Mouse (Mus musculus): Measurements from ENCODE around the gene Atp6v1g1. TPM values are rescaled to one million over a fixed set of nuclear protein-coding genes. Genes with fewer than 3 reads are reported as not detected.

Atp6v1g1 gene
- polyA plus RNA-seq, 1 experiment from 2014 or later, result 429 TPM

- Histone ChIP-seq H3K9me3 (no peaks in the 10 kb centered on the region), H3K4me2 (replicated peaks) (no peak overlapping the region), H3K4me1 (peaks cover 20% of the 10 kb centered on the region), H3K9ac (no peak overlapping the region), H3K4me3 (no peak overlapping the region), H3K36me3 (no peaks in the 10 kb centered on the region), H3K27me3 (replicated peaks) (no peaks in the 10 kb centered on the region), H3K27ac (no peak overlapping the region)
- WGBS, result 86% methylated on average over 4 of the region's 4 CpGs
- ATAC-seq (ENCODE audit: low FRiP score, low read depth), result no peak
Measured at GRCm38 (mm10) chr4:63562742-63563141, 18.2 kb downstream of the Atp6v1g1 start.

GRCm38 (mm10) chr4:63567712-63568390 lies 23.3 kb downstream of the Atp6v1g1 start:
- Histone ChIP-seq H3K27me3 (replicated peaks) (no peaks in the 10 kb centered on the region), H3K36me3 (no peaks in the 10 kb centered on the region), H3K9ac (no peak overlapping the region), H3K9me3 (no peaks in the 10 kb centered on the region), H3K4me2 (replicated peaks) (no peak overlapping the region), H3K4me3 (no peak overlapping the region), H3K27ac (no peak overlapping the region), H3K4me1 (0 out of 2 replicates have a peak, but pooled peaks cover 2% of the 10 kb centered on the region)
- no peak for ATAC-seq (ENCODE audit: low FRiP score, low read depth)
- WGBS, result 90% methylated on average over 9 of the region's 10 CpGs

GRCm38 (mm10) chr4:63569322-63569721 lies 24.8 kb downstream of the Atp6v1g1 start:
- Histone ChIP-seq H3K4me1 (0 out of 2 replicates have a peak, but pooled peaks cover 2% of the 10 kb centered on the region), H3K4me2 (replicated peaks) (no peak overlapping the region), H3K27me3 (replicated peaks) (no peaks in the 10 kb centered on the region), H3K36me3 (no peaks in the 10 kb centered on the region), H3K27ac (no peak overlapping the region), H3K4me3 (no peak overlapping the region), H3K9me3 (no peaks in the 10 kb centered on the region), H3K9ac (no peak overlapping the region)
- no peak for ATAC-seq (ENCODE audit: low FRiP score, low read depth)
- WGBS, result 84% methylated on average over 8 of the region's 8 CpGs

GRCm38 (mm10) chr4:63570208-63570781 lies 25.7 kb downstream of the Atp6v1g1 start:
- H3K4me1 ChIP-seq, result 0 out of 2 replicates have a peak, but pooled peaks cover 2% of the 10 kb centered on the region
- 40% methylated on average over 7 of the region's 7 CpGs for WGBS
- no peak overlapping the region for H3K4me2 ChIP-seq (replicated peaks)
- H3K27ac ChIP-seq, result no peak overlapping the region
- no peak for ATAC-seq (ENCODE audit: low FRiP score, low read depth)
- H3K4me3 ChIP-seq, result no peak overlapping the region
- no peaks in the 10 kb centered on the region for H3K27me3 ChIP-seq (replicated peaks)
- no peaks in the 10 kb centered on the region for H3K9me3 ChIP-seq
- H3K9ac ChIP-seq, result no peak overlapping the region
- no peaks in the 10 kb centered on the region for H3K36me3 ChIP-seq

- 94% methylated on average over 5 of the region's 5 CpGs for WGBS
- H3K4me2 ChIP-seq (replicated peaks), result no peak overlapping the region
- no peak for ATAC-seq (ENCODE audit: low FRiP score, low read depth)
- no peaks in the 10 kb centered on the region for H3K36me3 ChIP-seq
- H3K4me1 ChIP-seq, result 0 out of 2 replicates have a peak, but pooled peaks cover 2% of the 10 kb centered on the region
- no peak overlapping the region for H3K4me3 ChIP-seq
- no peak overlapping the region for H3K9ac ChIP-seq
- H3K27me3 ChIP-seq (replicated peaks), result no peaks in the 10 kb centered on the region
- H3K9me3 ChIP-seq, result no peaks in the 10 kb centered on the region
- no peak overlapping the region for H3K27ac ChIP-seq
Measured at GRCm38 (mm10) chr4:63572621-63573020, 28.0 kb downstream of the Atp6v1g1 start.

- H3K27ac ChIP-seq, result no peak overlapping the region
- H3K4me1 ChIP-seq, result peaks cover 8% of the 10 kb centered on the region
- no peak overlapping the region for H3K4me3 ChIP-seq
- no peak overlapping the region for H3K9ac ChIP-seq
- no peaks in the 10 kb centered on the region for H3K9me3 ChIP-seq
- 0 out of 2 replicates have a peak, but pooled peaks have one; percentile 49 for ATAC-seq (ENCODE audit: low FRiP score, low read depth)
- no peaks in the 10 kb centered on the region for H3K27me3 ChIP-seq (replicated peaks)
- 88% methylated on average over 14 of the region's 14 CpGs for WGBS
- H3K36me3 ChIP-seq, result no peaks in the 10 kb centered on the region
- no peak overlapping the region for H3K4me2 ChIP-seq (replicated peaks)
Measured at GRCm38 (mm10) chr4:63579649-63580048, 35.1 kb downstream of the Atp6v1g1 start.

- no peak overlapping the region for H3K4me3 ChIP-seq
- no peaks in the 10 kb centered on the region for H3K27me3 ChIP-seq (replicated peaks)
- ATAC-seq (ENCODE audit: low FRiP score, low read depth), result peak; percentile 83
- no peak overlapping the region for H3K4me2 ChIP-seq (replicated peaks)
- H3K9ac ChIP-seq, result no peak overlapping the region
- H3K36me3 ChIP-seq, result no peaks in the 10 kb centered on the region
- H3K27ac ChIP-seq, result no peak overlapping the region
- H3K4me1 ChIP-seq, result peaks cover 8% of the 10 kb centered on the region
- 26% methylated on average over 6 of the region's 6 CpGs for WGBS
- H3K9me3 ChIP-seq, result no peaks in the 10 kb centered on the region
Measured at GRCm38 (mm10) chr4:63580078-63580477, 35.5 kb downstream of the Atp6v1g1 start.

- no peak overlapping the region for H3K27ac ChIP-seq
- no peaks in the 10 kb centered on the region for H3K27me3 ChIP-seq (replicated peaks)
- H3K9me3 ChIP-seq, result no peaks in the 10 kb centered on the region
- H3K9ac ChIP-seq, result no peak overlapping the region
- no peak overlapping the region for H3K4me2 ChIP-seq (replicated peaks)
- WGBS, result 77% methylated on average over 5 of the region's 5 CpGs
- no peaks in the 10 kb centered on the region for H3K36me3 ChIP-seq
- ATAC-seq (ENCODE audit: low FRiP score, low read depth), result no peak
- H3K4me1 ChIP-seq, result peaks cover 8% of the 10 kb centered on the region
- H3K4me3 ChIP-seq, result no peak overlapping the region
Measured at GRCm38 (mm10) chr4:63582580-63582979, 38.0 kb downstream of the Atp6v1g1 start.

GRCm38 (mm10) chr4:63585216-63585615 lies 40.6 kb downstream of the Atp6v1g1 start:
- Histone ChIP-seq H3K27ac (no peak overlapping the region), H3K9ac (no peak overlapping the region), H3K4me1 (peaks cover 2% of the 10 kb centered on the region; the same call in 1 of the 2 replicates), H3K9me3 (no peaks in the 10 kb centered on the region), H3K27me3 (replicated peaks) (no peaks in the 10 kb centered on the region), H3K4me3 (no peak overlapping the region), H3K36me3 (no peaks in the 10 kb centered on the region), H3K4me2 (replicated peaks) (no peak overlapping the region)
- no peak for ATAC-seq (ENCODE audit: low FRiP score, low read depth)
- WGBS, result 85% methylated on average over 10 of the region's 10 CpGs

GRCm38 (mm10) chr4:63586240-63586639 lies 41.7 kb downstream of the Atp6v1g1 start:
- WGBS, result 77% methylated on average over 2 of the region's 2 CpGs
- H3K9me3 ChIP-seq, result no peaks in the 10 kb centered on the region
- ATAC-seq (ENCODE audit: low FRiP score, low read depth), result no peak
- no peak overlapping the region for H3K27ac ChIP-seq
- no peak overlapping the region for H3K4me3 ChIP-seq
- H3K9ac ChIP-seq, result no peak overlapping the region
- no peaks in the 10 kb centered on the region for H3K4me1 ChIP-seq
- no peak overlapping the region for H3K4me2 ChIP-seq (replicated peaks)
- no peaks in the 10 kb centered on the region for H3K36me3 ChIP-seq
- no peaks in the 10 kb centered on the region for H3K27me3 ChIP-seq (replicated peaks)

- Histone ChIP-seq H3K4me2 (replicated peaks) (no peak overlapping the region), H3K36me3 (no peaks in the 10 kb centered on the region), H3K9me3 (no peaks in the 10 kb centered on the region), H3K4me3 (no peak overlapping the region), H3K27ac (no peak overlapping the region), H3K27me3 (replicated peaks) (no peaks in the 10 kb centered on the region), H3K4me1 (no peaks in the 10 kb centered on the region), H3K9ac (no peak overlapping the region)
- no peak for ATAC-seq (ENCODE audit: low FRiP score, low read depth)
- 93% methylated on average over 7 of the region's 7 CpGs for WGBS
Measured at GRCm38 (mm10) chr4:63589987-63590386, 45.4 kb downstream of the Atp6v1g1 start.

- Histone ChIP-seq H3K36me3 (no peaks in the 10 kb centered on the region), H3K9me3 (no peaks in the 10 kb centered on the region), H3K27ac (no peak overlapping the region), H3K4me1 (no peaks in the 10 kb centered on the region), H3K9ac (no peak overlapping the region), H3K4me3 (no peak overlapping the region), H3K27me3 (replicated peaks) (no peaks in the 10 kb centered on the region), H3K4me2 (replicated peaks) (no peak overlapping the region)
- WGBS, result 89% methylated on average over 4 of the region's 4 CpGs
- ATAC-seq (ENCODE audit: low FRiP score, low read depth), result no peak
Measured at GRCm38 (mm10) chr4:63590538-63590937, 46.0 kb downstream of the Atp6v1g1 start.

Data from neural tube, embryonic 12.5 days (tissue).